Mouse (Mus musculus): ENCODE results near the gene Nt5dc2. TPM values are rescaled to one million over a fixed set of nuclear protein-coding genes. Genes with fewer than 3 reads are reported as not detected.

Gene Nt5dc2
- polyA plus RNA-seq, 1 experiment from 2014 or later: 48.5 TPM

DNA sequence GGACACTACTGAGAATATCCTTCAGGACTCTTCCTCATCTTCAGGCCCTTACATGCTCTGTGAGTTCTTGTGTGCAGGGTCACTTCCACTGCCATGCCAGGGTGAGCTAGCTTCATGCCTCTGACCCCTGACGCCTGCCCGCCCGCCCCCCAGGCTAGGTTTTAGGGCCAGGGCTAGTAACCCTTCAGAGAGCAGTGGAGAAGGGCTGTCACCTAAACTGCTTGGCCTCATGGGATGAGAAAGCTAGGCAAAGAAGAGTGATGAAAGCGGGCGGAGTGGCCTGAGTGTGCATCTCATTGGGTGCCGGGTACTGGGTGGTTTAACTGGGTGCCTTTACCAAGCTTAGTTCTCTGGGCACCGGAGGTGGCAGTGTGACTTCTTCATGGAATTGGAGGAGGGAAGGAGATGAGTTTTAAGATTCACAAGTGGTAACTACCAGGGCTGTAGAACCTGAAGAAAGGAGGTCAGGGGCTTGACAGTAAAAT is 1.7 kb downstream of the Nt5dc2 start:
- ATAC-seq: no peak
- peak; percentile 34 for DNase-seq
- H3K4me1 ChIP-seq (ENCODE audit: insufficient read depth): peaks cover 39% of the 10 kb centered on the region
- H3K27me3 ChIP-seq (ENCODE audit: insufficient read depth, low read length): no peaks in the 10 kb centered on the region
- H3K36me3 ChIP-seq (replicated peaks; ENCODE audit: insufficient read depth, low read length): peaks cover 20% of the 10 kb centered on the region
- H3K4me3 ChIP-seq (ENCODE audit: low read depth, low read length): peak overlapping the region; percentile 64; the same call in 1 of the 2 replicates
- H3K4me2 ChIP-seq (ENCODE audit: low read depth, low read length): peak overlapping the region; percentile 87
- peak overlapping the region; percentile 85 for H3K27ac ChIP-seq (ENCODE audit: low read depth)
- no peaks in the 10 kb centered on the region for H3K9me3 ChIP-seq (ENCODE audit: low read length)
- peak overlapping the region; percentile 82 for H3K9ac ChIP-seq (replicated peaks)
- no peak for TF ChIP-seq CTCF (IDR thresholded peaks at IDR 0.05; ENCODE audit: low read depth)
- TF ChIP-seq EP300 (IDR thresholded peaks at IDR 0.05; ENCODE audit: low read depth): no peak
- WGBS (ENCODE audit: insufficient replicate concordance): 73% methylated on average over 7 of the region's 7 CpGs

DNA sequence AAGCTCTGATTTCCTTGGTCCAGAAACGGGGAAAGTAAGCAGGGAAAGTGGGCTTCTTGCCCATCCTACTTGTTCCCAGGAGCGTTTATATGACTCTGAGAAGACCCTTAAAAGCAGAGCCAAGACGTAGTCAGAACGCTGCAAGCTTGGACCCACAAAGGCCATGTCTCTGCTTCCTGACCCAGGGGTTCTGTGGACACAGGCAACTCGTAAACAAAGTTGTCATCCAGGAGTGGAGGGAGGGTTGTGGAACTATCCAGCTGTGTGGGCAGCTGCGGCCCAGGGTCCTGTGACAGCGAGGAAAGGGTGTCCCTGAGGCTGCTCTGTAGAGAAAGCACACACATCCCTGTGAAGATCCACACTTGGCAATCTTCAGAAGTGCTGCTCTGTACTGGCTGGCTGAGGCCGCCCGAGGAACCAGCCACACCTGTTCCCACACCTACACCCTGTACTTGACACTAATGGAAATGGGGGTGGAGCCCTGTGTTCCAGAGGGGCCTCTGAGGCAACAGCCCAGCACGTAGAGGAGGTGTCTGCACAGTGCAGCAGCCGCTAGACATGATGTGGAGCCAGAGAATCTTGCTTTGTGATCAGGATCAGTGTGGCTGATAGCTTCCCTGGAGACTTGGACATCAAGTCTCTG is 2.3 kb downstream of the Nt5dc2 start:
- ATAC-seq: peak; percentile 26
- 48% methylated on average over 11 of the region's 11 CpGs for WGBS (ENCODE audit: insufficient replicate concordance)

DNA sequence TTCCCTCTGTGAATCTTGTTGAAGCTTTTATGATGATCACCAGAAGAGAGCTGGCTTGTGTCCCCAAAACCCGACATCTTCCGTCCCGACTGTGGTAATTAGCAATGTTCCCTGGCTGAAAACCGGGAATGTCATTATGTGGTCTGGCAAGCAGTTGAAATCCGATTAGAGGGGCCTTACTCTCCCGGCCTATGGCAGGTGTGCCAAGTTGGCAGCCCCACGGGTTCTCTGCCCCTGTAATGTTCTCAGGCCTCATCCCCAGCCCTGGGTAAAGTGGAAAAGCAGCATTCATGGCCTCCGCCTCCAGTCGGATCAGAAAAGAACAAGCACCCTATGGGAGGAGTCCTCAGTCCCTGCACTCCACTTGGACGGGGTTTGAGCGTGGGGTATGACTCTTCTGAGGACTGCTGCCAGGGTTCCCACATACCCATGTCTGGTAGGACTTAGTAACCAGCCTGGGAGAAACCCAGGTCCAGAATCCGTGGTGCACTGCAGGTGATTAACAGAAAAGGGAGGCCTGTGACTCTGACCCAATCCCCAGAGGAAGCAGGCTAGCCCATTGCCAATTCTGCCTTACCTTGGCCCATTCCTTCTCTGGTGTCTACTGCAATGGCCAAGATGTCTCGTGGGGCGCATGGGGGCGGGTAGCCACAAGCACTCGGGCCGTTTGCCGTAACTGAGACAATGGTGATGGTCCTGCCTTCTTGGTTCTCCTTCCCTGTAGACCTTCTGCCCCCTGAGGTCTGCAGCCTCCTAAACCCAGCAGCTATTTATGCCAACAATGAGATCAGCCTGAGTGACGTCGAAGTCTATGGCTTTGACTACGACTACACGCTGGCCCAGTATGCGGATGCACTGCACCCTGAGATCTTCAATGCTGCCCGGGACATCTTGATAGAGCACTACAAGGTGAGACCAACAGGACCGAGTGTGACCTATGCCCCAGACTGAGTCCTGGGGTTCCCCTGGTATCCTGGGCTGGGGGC is 3.5 kb downstream of the Nt5dc2 start:
- TF ChIP-seq CTCF (IDR thresholded peaks at IDR 0.05; ENCODE audit: low read depth) (no peak), EP300 (IDR thresholded peaks at IDR 0.05; ENCODE audit: low read depth) (no peak)
- Histone ChIP-seq H3K27me3 (ENCODE audit: insufficient read depth, low read length) (no peaks in the 10 kb centered on the region), H3K9ac (replicated peaks) (no peak overlapping the region), H3K4me3 (ENCODE audit: low read depth, low read length) (no peak overlapping the region), H3K36me3 (replicated peaks; ENCODE audit: insufficient read depth, low read length) (peaks cover 34% of the 10 kb centered on the region), H3K9me3 (ENCODE audit: low read length) (no peaks in the 10 kb centered on the region), H3K27ac (ENCODE audit: low read depth) (no peak overlapping the region), H3K4me1 (ENCODE audit: insufficient read depth) (peaks cover 34% of the 10 kb centered on the region), H3K4me2 (ENCODE audit: low read depth, low read length) (no peak overlapping the region)
- ATAC-seq (no peak), DNase-seq (peak; percentile 14)
- WGBS (ENCODE audit: insufficient replicate concordance): 82% methylated on average over 25 of the region's 25 CpGs

More for the DNA sequence above, 2.3 kb downstream of the Nt5dc2 start:
- peak overlapping the region; percentile 85 for H3K27ac ChIP-seq (ENCODE audit: low read depth)
- no peaks in the 10 kb centered on the region for H3K9me3 ChIP-seq (ENCODE audit: low read length)
- peak overlapping the region; percentile 17; the same call in 1 of the 2 replicates for H3K9ac ChIP-seq (replicated peaks)
- H3K4me1 ChIP-seq (ENCODE audit: insufficient read depth): peaks cover 37% of the 10 kb centered on the region
- no peak overlapping the region for H3K4me3 ChIP-seq (ENCODE audit: low read depth, low read length)
- H3K36me3 ChIP-seq (replicated peaks; ENCODE audit: insufficient read depth, low read length): peaks cover 22% of the 10 kb centered on the region
- DNase-seq: peak; percentile 58
- no peak for TF ChIP-seq CTCF (IDR thresholded peaks at IDR 0.05; ENCODE audit: low read depth)
- no peak for TF ChIP-seq EP300 (IDR thresholded peaks at IDR 0.05; ENCODE audit: low read depth)
- no peaks in the 10 kb centered on the region for H3K27me3 ChIP-seq (ENCODE audit: insufficient read depth, low read length)
- H3K4me2 ChIP-seq (ENCODE audit: low read depth, low read length): peak overlapping the region; percentile 87

DNA sequence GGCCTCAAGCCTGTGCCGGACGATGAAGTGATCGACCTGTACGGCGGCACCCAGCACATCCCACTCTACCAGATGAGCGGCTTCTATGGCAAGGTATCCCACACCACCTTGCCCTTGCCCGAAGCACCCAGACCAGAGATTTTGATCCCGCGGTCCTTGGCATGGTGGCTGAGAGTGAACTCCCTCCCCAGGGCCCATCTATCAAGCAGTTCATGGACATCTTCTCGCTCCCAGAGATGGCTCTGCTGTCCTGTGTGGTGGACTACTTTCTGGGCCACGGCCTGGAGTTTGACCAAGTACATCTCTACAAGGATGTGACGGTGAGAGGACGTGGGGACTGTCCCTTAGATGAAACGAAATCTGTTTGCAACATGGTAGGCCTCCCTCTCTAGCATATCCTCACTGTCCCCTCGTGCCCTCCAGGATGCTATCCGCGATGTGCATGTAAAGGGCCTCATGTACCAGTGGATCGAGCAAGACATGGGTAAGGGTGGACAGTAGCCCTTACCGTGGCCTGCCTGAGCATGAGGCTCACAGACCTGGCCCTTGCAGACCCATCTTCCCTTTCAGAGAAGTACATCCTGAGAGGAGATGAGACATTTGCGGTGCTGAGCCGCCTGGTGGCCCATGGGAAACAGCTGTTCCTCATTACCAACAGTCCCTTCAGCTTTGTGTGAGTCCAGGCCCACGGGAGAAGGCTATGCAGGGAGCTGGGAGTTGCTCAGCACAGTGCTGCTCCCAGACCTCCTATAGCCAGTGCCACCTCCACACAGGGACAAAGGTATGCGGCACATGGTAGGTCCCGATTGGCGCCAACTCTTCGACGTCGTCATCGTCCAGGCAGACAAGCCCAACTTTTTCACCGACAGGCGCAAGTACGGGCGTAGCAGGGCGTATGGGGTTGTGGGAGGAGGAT is 4.9 kb downstream of the Nt5dc2 start:
- DNase-seq (no peak), ATAC-seq (no peak)
- WGBS (ENCODE audit: insufficient replicate concordance): 88% methylated on average over 34 of the region's 34 CpGs
- H3K9me3 ChIP-seq (ENCODE audit: low read length): no peaks in the 10 kb centered on the region
- H3K27ac ChIP-seq (ENCODE audit: low read depth): no peak overlapping the region
- no peak overlapping the region for H3K9ac ChIP-seq (replicated peaks)
- TF ChIP-seq EP300 (IDR thresholded peaks at IDR 0.05; ENCODE audit: low read depth): no peak
- H3K4me1 ChIP-seq (ENCODE audit: insufficient read depth): peaks cover 24% of the 10 kb centered on the region
- no peak overlapping the region for H3K4me2 ChIP-seq (ENCODE audit: low read depth, low read length)
- H3K4me3 ChIP-seq (ENCODE audit: low read depth, low read length): no peak overlapping the region
- no peaks in the 10 kb centered on the region for H3K27me3 ChIP-seq (ENCODE audit: insufficient read depth, low read length)
- H3K36me3 ChIP-seq (replicated peaks; ENCODE audit: insufficient read depth, low read length): peaks cover 48% of the 10 kb centered on the region

DNA sequence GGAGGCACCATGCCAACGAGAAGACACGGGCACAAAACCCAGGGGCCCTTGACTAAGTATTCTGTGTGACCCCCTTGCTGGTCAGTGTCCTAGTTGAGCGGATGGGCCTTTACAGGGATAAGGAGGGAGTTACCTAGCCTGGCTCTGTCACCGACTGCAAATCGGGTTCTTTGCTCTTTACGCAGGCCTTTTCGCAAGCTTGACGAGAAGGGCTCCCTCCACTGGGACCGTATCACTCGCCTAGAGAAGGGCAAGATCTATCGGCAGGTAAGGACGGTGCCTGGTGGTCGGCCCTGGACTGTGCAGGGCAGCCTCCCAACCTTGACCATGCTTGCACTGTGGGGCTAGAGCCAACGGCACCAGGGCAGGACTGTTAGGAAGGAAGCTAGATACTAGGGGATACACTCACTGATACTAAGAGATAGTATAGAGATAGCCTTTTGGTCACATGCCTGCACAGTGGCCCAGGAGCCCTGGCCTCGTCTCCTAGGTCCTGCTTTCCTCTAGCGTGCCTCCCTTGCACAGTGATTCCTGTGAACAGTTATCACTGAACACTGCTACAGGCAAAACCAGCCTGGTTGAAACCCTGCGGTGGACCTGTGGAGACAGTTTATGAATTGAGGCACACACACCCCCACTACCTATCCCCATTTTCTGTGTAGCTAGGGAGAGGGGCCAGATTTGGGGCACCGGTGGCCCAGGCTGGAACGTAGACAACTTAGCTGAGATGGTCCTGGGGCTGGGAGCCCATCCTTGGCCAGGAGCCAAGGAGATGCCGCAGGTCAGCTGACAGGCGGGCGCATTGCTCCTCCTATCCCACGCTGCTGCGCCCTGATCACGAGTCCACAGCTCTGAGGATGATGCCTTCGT is 5.8 kb downstream of the Nt5dc2 start:
- Histone ChIP-seq H3K27me3 (ENCODE audit: insufficient read depth, low read length) (no peaks in the 10 kb centered on the region), H3K4me3 (ENCODE audit: low read depth, low read length) (no peak overlapping the region), H3K4me2 (ENCODE audit: low read depth, low read length) (no peak overlapping the region), H3K36me3 (replicated peaks; ENCODE audit: insufficient read depth, low read length) (peaks cover 54% of the 10 kb centered on the region), H3K27ac (ENCODE audit: low read depth) (no peak overlapping the region), H3K9me3 (ENCODE audit: low read length) (no peaks in the 10 kb centered on the region), H3K9ac (replicated peaks) (no peak overlapping the region), H3K4me1 (ENCODE audit: insufficient read depth) (peaks cover 21% of the 10 kb centered on the region)
- ATAC-seq: no peak
- TF ChIP-seq CTCF (IDR thresholded peaks at IDR 0.05; ENCODE audit: low read depth): no peak
- TF ChIP-seq EP300 (IDR thresholded peaks at IDR 0.05; ENCODE audit: low read depth): no peak
- no peak for DNase-seq
- WGBS (ENCODE audit: insufficient replicate concordance): 88% methylated on average over 26 of the region's 26 CpGs

Measured in liver, postnatal 0 days (tissue).